11 mouse cellular contexts compared by ENCODE assay signal in the genomic region with DNA sequence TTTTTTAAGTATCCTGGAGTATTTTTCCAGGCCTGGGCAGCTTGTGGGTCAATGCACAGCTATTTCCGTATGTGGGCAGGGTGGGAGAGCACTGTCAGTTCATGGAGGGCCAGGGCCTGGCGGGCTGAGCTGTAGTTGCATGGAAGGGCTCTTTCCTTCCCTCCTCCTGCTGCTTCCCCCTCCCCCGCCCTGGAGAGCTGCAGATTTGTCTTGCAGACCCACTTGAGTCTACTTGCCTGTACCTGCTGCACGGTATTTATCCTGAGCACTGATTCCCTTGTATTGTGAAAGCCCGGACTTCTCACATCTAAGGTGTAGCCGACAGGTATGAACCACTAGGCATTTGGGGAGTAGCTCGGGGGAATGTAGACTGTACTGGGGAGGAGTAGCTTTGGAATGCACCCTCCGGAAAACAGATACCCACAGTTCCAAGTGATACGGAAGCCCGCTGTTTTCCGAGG. TPM values are rescaled to one million over a fixed set of nuclear protein-coding genes. Genes with fewer than 3 reads are reported as not detected.
DNase-seq lines count a peak whose midpoint lies in the region; ATAC-seq and TF ChIP-seq lines count a peak whose summit lies in the region.
"Had no signal": no experiment of that assay in that cellular context is flagged by ENCODE, and none has a peak within 500 bp of the region (broad histone marks: within the 10 kb centered on the region; RNA-seq: fewer than 3 reads in every experiment).

No protein-coding gene starts in this region.

- H3K4me3 ChIP-seq in heart, embryonic 10.5 days, result no peak overlapping the region
- no peak overlapping the region for H3K4me3 ChIP-seq in heart, postnatal 0 days (ENCODE audit: low read depth, low read length)
- no peak overlapping the region for H3K4me3 ChIP-seq in limb, embryonic 15.5 days
- H3K4me3 ChIP-seq in midbrain, embryonic 10.5 days, result no peak overlapping the region

- ATAC-seq in heart, postnatal 0 days (ENCODE audit: insufficient read depth, low read depth), result no peak; the same call in 1 of the 2 replicates
- no peak for ATAC-seq in limb, embryonic 15.5 days (ENCODE audit: insufficient number of reproducible peaks, low FRiP score, low TSS enrichment, low read depth)
- ATAC-seq in inflammation-experienced regulatory T-cells, adult 6 months, result no peak

- DNase-seq in heart, embryonic 10.5 days (ENCODE audit: low spot score), result no peak
- no peak for DNase-seq in heart, adult 8-10 months (ENCODE audit: low spot score)
- peak; percentile 52 for DNase-seq in Muller cell, postnatal 12 days (ENCODE audit: inconsistent ontology term)
- DNase-seq in heart, postnatal 0 days (ENCODE audit: low spot score), result no peak
- DNase-seq in gastrocnemius, postnatal 14 days, result no peak
- DNase-seq in midbrain, embryonic 10.5 days (ENCODE audit: low spot score), result no peak
- DNase-seq: adrenal gland, postnatal 25 days had no signal

- peaks cover 64% of the 10 kb centered on the region for H3K4me1 ChIP-seq in heart, embryonic 10.5 days
- peaks cover 43% of the 10 kb centered on the region for H3K4me1 ChIP-seq in heart, postnatal 0 days (ENCODE audit: control insufficient read depth, insufficient read depth)
- H3K4me1 ChIP-seq in limb, embryonic 15.5 days, result peaks cover 59% of the 10 kb centered on the region
- H3K4me1 ChIP-seq in midbrain, embryonic 10.5 days, result peaks cover 40% of the 10 kb centered on the region

- WGBS in heart, embryonic 10.5 days, result 32% methylated on average over 11 of the region's 11 CpGs
- WGBS in heart, postnatal 0 days, result 38% methylated on average over 11 of the region's 11 CpGs
- WGBS in limb, embryonic 15.5 days, result 47% methylated on average over 11 of the region's 11 CpGs
- WGBS in midbrain, embryonic 10.5 days, result 65% methylated on average over 11 of the region's 11 CpGs

- TF ChIP-seq CTCF in heart, postnatal 0 days (IDR thresholded peaks at IDR 0.05; ENCODE audit: low read depth), result no peak

- H3K27me3 ChIP-seq in heart, embryonic 10.5 days (ENCODE audit: insufficient read depth, poor library complexity, severe bottlenecking), result no peaks in the 10 kb centered on the region
- H3K27me3 ChIP-seq in heart, postnatal 0 days (ENCODE audit: control insufficient read depth, insufficient read depth, low read length), result no peaks in the 10 kb centered on the region
- no peaks in the 10 kb centered on the region for H3K27me3 ChIP-seq in limb, embryonic 15.5 days
- no peaks in the 10 kb centered on the region for H3K27me3 ChIP-seq in midbrain, embryonic 10.5 days (ENCODE audit: low read depth, poor library complexity, severe bottlenecking)

- H3K9me3 ChIP-seq in heart, embryonic 10.5 days, result no peaks in the 10 kb centered on the region
- H3K9me3 ChIP-seq in heart, postnatal 0 days (replicated peaks; ENCODE audit: control insufficient read depth, low read length), result no peaks in the 10 kb centered on the region
- no peaks in the 10 kb centered on the region for H3K9me3 ChIP-seq in limb, embryonic 15.5 days
- no peaks in the 10 kb centered on the region for H3K9me3 ChIP-seq in midbrain, embryonic 10.5 days (replicated peaks)

- H3K4me2 ChIP-seq in heart, postnatal 0 days (ENCODE audit: low read depth, low read length), result no peak overlapping the region
- no peak overlapping the region for H3K4me2 ChIP-seq in limb, embryonic 15.5 days
- H3K4me2 ChIP-seq: liver, embryonic 11.5 days had no signal

- H3K27ac ChIP-seq in heart, embryonic 10.5 days, result peak overlapping the region; percentile 83
- peak overlapping the region; percentile 41; the same call in 1 of the 2 replicates for H3K27ac ChIP-seq in heart, postnatal 0 days (ENCODE audit: low read depth)
- peak overlapping the region; percentile 71 for H3K27ac ChIP-seq in limb, embryonic 15.5 days
- no peak overlapping the region; the same call in 1 of the 2 replicates for H3K27ac ChIP-seq in midbrain, embryonic 10.5 days (replicated peaks)

- no peak for TF ChIP-seq EP300 in heart, postnatal 0 days (IDR thresholded peaks at IDR 0.05; ENCODE audit: low read depth)

- no peak overlapping the region for H3K9ac ChIP-seq in heart, postnatal 0 days (replicated peaks; ENCODE audit: low read depth, low read length)
- H3K9ac ChIP-seq in limb, embryonic 15.5 days, result no peak overlapping the region

- intact Hi-C loops in gastrocnemius, postnatal 14 days (cut with DNase I; ENCODE audit: low total_unique reads), result no loop called here

- peaks cover 2% of the 10 kb centered on the region; the same call in 1 of the 2 replicates for H3K36me3 ChIP-seq in heart, embryonic 10.5 days
- no peaks in the 10 kb centered on the region; the same call in 1 of the 2 replicates for H3K36me3 ChIP-seq in heart, postnatal 0 days (replicated peaks; ENCODE audit: control insufficient read depth, insufficient read depth, low read length)
- peaks cover 11% of the 10 kb centered on the region for H3K36me3 ChIP-seq in limb, embryonic 15.5 days
- peaks cover 7% of the 10 kb centered on the region; the same call in 1 of the 2 replicates for H3K36me3 ChIP-seq in midbrain, embryonic 10.5 days

RNA-seq across cellular contexts. Expression of gene Ctdspl, which starts 49.0 kb away (rescaled TPM):
- polyA plus RNA-seq in heart, embryonic 10.5 days (2016; fragmentation: Nextera tagmentation; extraction: Ambion mirVana), result 8.8 and 10.2 TPM in 2 replicates
- 10 to 100 TPM in 1 of 4 experiments, 1 to 10 TPM in 3; 7.5 to 10.2 (median 7.8) TPM for total RNA-seq in heart, adult 8-10 months (2022)
- 12.6 and 33.7 TPM in 2 replicates for total RNA-seq in heart, postnatal 0 days (2014; rRNA removed; ENCODE audit: low replicate concordance)
- 4.3 TPM in 2 replicates for polyA plus RNA-seq in heart, postnatal 0 days (2015; fragmentation: Nextera tagmentation; extraction: Ambion mirVana)
- 17.0 and 19.2 TPM in 2 replicates for polyA plus RNA-seq in limb, embryonic 15.5 days (2015; fragmentation: Nextera tagmentation; extraction: Ambion mirVana)
- 1 to 10 TPM; 1.0 to 1.3 (median 1.3) TPM for polyA plus RNA-seq in inflammation-experienced regulatory T-cells, adult 6 months (2017; shearing (Covaris generic))
- 10 to 100 TPM in 1 of 2 experiments, 1 to 10 TPM in 1; 8.2 to 10.0 TPM for total RNA-seq in gastrocnemius, postnatal 14 days (2021)
- 6.2 and 6.6 TPM in 2 replicates for polyA plus RNA-seq in midbrain, embryonic 10.5 days (2016; fragmentation: Nextera tagmentation; extraction: Ambion mirVana)
- total RNA-seq: CH12.LX had no signal
